Mouse (Mus musculus) forebrain, embryonic 10.5 days (tissue): ENCODE data around the gene Mansc1. TPM values are rescaled to one million over a fixed set of nuclear protein-coding genes. Genes with fewer than 3 reads are reported as not detected.
"Not testable (repeated sequence)": the region's sequence is repeated elsewhere in the genome, so short reads cannot be mapped to it uniquely, and the experiment has no call there.

ENCODE experiments used
- DNase-seq: peaks from one replicate; pipeline ENCODE4 v3.0.0-alpha.2; 2017; ENCODE audit warnings: low spot score; ENCODE audit errors: extremely low spot score
- H3K27ac ChIP-seq: fragments of 300-500 bp; sonication (generic); 2 replicates; pipeline ENCODE4 v1.5.1; 2016; ENCODE audit warnings: mild to moderate bottlenecking
- H3K27me3 ChIP-seq: fragments of 300-500 bp; sonication (generic); 2 replicates; pipeline ENCODE4 v1.6.1; 2016; ENCODE audit warnings: mild to moderate bottlenecking; ENCODE audit not compliant: poor library complexity, severe bottlenecking
- H3K36me3 ChIP-seq: fragments of 300-500 bp; sonication (generic); replicated peaks from 2 replicates; pipeline ENCODE4 v1.6.1; 2016; ENCODE audit warnings: mild to moderate bottlenecking, moderate library complexity
- H3K4me1 ChIP-seq: fragments of 300-500 bp; sonication (generic); 2 replicates; pipeline ENCODE4 v1.6.1; 2016
- H3K4me3 ChIP-seq: fragments of 300-500 bp; sonication (generic); 2 replicates; pipeline ENCODE4 v1.5.1; 2016; ENCODE audit warnings: mild to moderate bottlenecking, moderate library complexity
- H3K9me3 ChIP-seq: fragments of 300-500 bp; sonication (generic); 2 replicates; pipeline ENCODE4 v1.6.1; 2016; ENCODE audit warnings: mild to moderate bottlenecking, moderate library complexity
- WGBS: fragments of 180-500 bp; shearing (Covaris S2); methylation state at CpG from one replicate; pipeline ENCODE4 v1.1.7; 2016; 5-methylcytosine and 5-hydroxymethylcytosine counted together
- polyA plus RNA-seq: library from polyadenylated mRNA; unstranded; fragments of >200 nt; fragmentation: Nextera tagmentation; extraction: Ambion mirVana; gene quantifications from 2 replicates; pipeline ENCODE4 v1.2.1, GENCODE M21; 2016

Mansc1 gene
- 0.55 and 0.63 TPM in 2 replicates for polyA plus RNA-seq

DNA sequence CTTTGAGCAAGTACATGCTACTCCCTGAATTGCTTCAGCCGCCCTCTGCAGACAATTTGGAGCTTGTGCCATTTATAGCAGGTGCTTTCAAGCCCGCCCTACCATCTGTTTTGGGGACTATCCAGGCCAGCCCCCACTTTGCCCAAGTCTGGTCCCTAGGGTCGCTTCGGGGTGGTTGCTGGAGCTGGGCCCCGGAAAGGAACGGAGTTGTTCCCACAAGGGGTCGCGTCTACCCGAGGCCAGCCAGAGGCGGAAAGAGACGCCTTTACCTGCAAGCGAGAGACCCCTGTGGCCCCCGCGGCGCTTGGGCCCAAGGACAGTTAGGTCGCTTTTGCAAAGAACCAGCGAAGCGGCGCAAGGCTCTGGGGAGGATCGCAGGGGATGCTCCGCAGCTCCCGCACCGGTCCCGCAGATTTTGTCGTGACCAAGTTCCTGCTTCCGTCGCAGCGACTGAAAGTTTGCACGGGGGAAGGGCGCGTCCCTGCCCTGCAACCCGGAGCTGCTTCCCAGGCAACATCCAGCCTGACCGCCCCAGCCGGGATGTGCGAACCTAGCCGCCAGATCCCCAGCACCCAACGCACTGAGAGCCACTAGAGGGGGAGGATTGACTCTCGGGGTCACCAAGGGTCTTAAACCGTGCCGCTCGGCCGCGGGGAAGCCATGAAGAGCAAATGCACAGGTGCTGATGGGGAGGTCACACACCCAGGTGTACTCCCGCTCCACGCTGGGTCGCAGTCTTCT is at the start of gene Mansc1:
TSS of gene Mansc1 (minus strand) at position 542 of the 741 bp plus-strand sequence.
- H3K36me3 ChIP-seq: no peaks in the 10 kb centered on the region
- H3K27me3 ChIP-seq: peaks cover 37% of the 10 kb centered on the region
- peak within 1 kb of the TSS; percentile 75 for H3K27ac ChIP-seq
- no peaks in the 10 kb centered on the region for H3K9me3 ChIP-seq
- H3K4me3 ChIP-seq: peak within 1 kb of the TSS; percentile 58
- 1% methylated on average over 46 of the region's 46 CpGs for WGBS
- peaks cover 11% of the 10 kb centered on the region for H3K4me1 ChIP-seq
- DNase-seq: peak; percentile 40

GRCm38 (mm10) chr6:134679330-134679729 is 47.0 kb upstream of the Mansc1 start:
- H3K36me3 ChIP-seq, H3K9me3 ChIP-seq, H3K4me1 ChIP-seq, DNase-seq, H3K27ac ChIP-seq, H3K4me3 ChIP-seq, H3K27me3 ChIP-seq: not testable (repeated sequence)
- WGBS: 88% methylated on average over 4 of the region's 4 CpGs

DNA sequence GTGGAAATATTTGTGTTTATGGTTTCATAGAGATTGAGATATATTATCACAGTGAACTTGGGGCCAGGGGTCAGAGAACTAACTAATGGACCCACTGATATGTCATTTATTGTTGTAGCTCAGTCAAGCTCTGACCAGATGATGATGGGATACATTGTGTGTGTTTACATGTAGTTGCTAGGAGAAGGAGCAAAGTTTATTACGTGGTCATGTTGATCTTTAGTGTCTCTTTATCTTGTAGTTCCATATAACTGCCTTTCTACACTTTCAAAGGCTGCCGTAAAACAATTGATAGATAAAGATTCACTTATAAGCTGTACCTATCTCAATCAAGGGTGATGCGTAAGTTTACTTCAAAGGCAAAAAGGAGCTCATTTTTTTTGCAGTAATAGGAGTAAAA is 45.7 kb upstream of the Mansc1 start:
- no peak overlapping the region for H3K4me3 ChIP-seq
- H3K4me1 ChIP-seq: peaks cover 5% of the 10 kb centered on the region; the same call in 1 of the 2 replicates
- 89% methylated on average over 3 of the region's 3 CpGs for WGBS
- DNase-seq: no peak
- H3K9me3 ChIP-seq: no peaks in the 10 kb centered on the region
- H3K27me3 ChIP-seq: no peaks in the 10 kb centered on the region
- H3K36me3 ChIP-seq: no peaks in the 10 kb centered on the region
- no peak overlapping the region for H3K27ac ChIP-seq

- Histone ChIP-seq H3K4me3 (no peak overlapping the region), H3K36me3 (no peaks in the 10 kb centered on the region), H3K9me3 (no peaks in the 10 kb centered on the region), H3K4me1 (peaks cover 5% of the 10 kb centered on the region; the same call in 1 of the 2 replicates), H3K27me3 (no peaks in the 10 kb centered on the region), H3K27ac (no peak overlapping the region)
- no peak for DNase-seq
- 84% methylated on average over 4 of the region's 4 CpGs for WGBS
Measured at GRCm38 (mm10) chr6:134677504-134677903, 45.2 kb upstream of the Mansc1 start.

GRCm38 (mm10) chr6:134673712-134674111 is 41.4 kb upstream of the Mansc1 start:
- H3K36me3 ChIP-seq, DNase-seq, H3K4me3 ChIP-seq, H3K27me3 ChIP-seq, H3K27ac ChIP-seq, H3K4me1 ChIP-seq, H3K9me3 ChIP-seq: not testable (repeated sequence)
- 89% methylated on average over 8 of the region's 8 CpGs for WGBS

- Histone ChIP-seq H3K36me3 (no peaks in the 10 kb centered on the region), H3K27ac (no peak overlapping the region), H3K4me1 (peaks cover under 1% of the 10 kb centered on the region; the same call in 1 of the 2 replicates), H3K9me3 (no peaks in the 10 kb centered on the region), H3K27me3 (no peaks in the 10 kb centered on the region), H3K4me3 (no peak overlapping the region)
- no peak for DNase-seq
- WGBS: 76% methylated on average over 4 of the region's 4 CpGs
Measured at GRCm38 (mm10) chr6:134670881-134671411, 38.7 kb upstream of the Mansc1 start.

GRCm38 (mm10) chr6:134669179-134669865 is 37.0 kb upstream of the Mansc1 start:
- WGBS: 85% methylated on average over 6 of the region's 6 CpGs
- no peaks in the 10 kb centered on the region for H3K27me3 ChIP-seq
- H3K4me3 ChIP-seq: no peak overlapping the region
- no peaks in the 10 kb centered on the region for H3K36me3 ChIP-seq
- H3K4me1 ChIP-seq: no peaks in the 10 kb centered on the region
- H3K9me3 ChIP-seq: no peaks in the 10 kb centered on the region
- no peak overlapping the region for H3K27ac ChIP-seq
- DNase-seq: no peak

- H3K9me3 ChIP-seq: no peaks in the 10 kb centered on the region
- H3K27me3 ChIP-seq: no peaks in the 10 kb centered on the region
- no peaks in the 10 kb centered on the region for H3K36me3 ChIP-seq
- DNase-seq: no peak
- WGBS: 91% methylated on average over 2 of the region's 2 CpGs
- no peak overlapping the region for H3K27ac ChIP-seq
- no peak overlapping the region for H3K4me3 ChIP-seq
- no peaks in the 10 kb centered on the region for H3K4me1 ChIP-seq
Measured at GRCm38 (mm10) chr6:134668519-134668918, 36.2 kb upstream of the Mansc1 start.

DNA sequence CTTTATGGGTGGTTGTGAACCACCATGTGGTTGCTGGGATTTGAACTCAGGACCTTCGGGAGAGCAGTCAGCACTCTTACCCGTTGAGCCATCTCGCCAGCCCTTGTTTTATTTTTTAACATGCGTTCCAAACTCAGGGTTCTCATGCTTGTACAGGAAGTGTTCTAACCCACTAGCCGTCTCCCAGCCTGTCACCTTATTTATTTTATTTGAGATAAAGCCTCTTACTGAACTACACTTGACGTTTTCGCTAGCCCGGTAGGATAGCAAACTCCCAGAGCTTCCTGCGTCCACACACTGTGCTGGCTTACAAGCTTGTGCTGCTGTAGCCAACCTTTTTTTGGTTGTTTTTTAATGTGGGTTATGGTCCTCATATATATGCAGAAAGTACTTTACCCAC is 33.5 kb upstream of the Mansc1 start:
- 91% methylated on average over 9 of the region's 9 CpGs for WGBS
- Histone ChIP-seq H3K4me1 (no peaks in the 10 kb centered on the region), H3K9me3 (no peaks in the 10 kb centered on the region), H3K27ac (no peak overlapping the region), H3K4me3 (no peak overlapping the region), H3K27me3 (no peaks in the 10 kb centered on the region), H3K36me3 (no peaks in the 10 kb centered on the region)
- DNase-seq: no peak

DNA sequence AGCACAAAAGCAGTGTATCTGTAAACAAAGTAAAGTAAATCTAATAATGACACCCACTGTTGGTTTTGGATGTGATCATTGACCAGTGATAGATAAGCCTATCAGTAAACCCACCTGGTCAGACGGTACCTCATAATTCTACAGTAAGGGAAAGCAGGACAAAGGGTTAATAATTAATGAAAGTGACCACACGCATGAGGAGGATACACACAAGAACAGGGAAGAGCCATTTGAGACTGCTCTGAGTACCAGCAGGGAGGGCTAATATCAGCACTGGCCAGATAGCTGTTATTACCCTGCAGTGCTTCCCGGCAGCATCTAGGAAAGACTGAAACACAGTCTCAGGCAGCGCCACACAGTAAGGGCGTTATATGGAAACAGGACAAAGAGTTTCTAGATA is 32.3 kb upstream of the Mansc1 start:
- H3K9me3 ChIP-seq: no peaks in the 10 kb centered on the region
- no peak overlapping the region for H3K27ac ChIP-seq
- H3K27me3 ChIP-seq: no peaks in the 10 kb centered on the region
- 81% methylated on average over 5 of the region's 5 CpGs for WGBS
- DNase-seq: no peak
- H3K4me3 ChIP-seq: no peak overlapping the region
- H3K36me3 ChIP-seq: no peaks in the 10 kb centered on the region
- H3K4me1 ChIP-seq: no peaks in the 10 kb centered on the region

GRCm38 (mm10) chr6:134660714-134661406 is 28.6 kb upstream of the Mansc1 start:
- H3K9me3 ChIP-seq: no peaks in the 10 kb centered on the region
- no peaks in the 10 kb centered on the region for H3K36me3 ChIP-seq
- DNase-seq: no peak
- H3K4me3 ChIP-seq: no peak overlapping the region
- WGBS: 82% methylated on average over 8 of the region's 8 CpGs
- H3K27ac ChIP-seq: no peak overlapping the region
- no peaks in the 10 kb centered on the region for H3K4me1 ChIP-seq
- no peaks in the 10 kb centered on the region for H3K27me3 ChIP-seq

- H3K4me3 ChIP-seq: no peak overlapping the region
- WGBS: 26% methylated on average over 9 of the region's 9 CpGs
- no peak overlapping the region for H3K27ac ChIP-seq
- no peaks in the 10 kb centered on the region for H3K36me3 ChIP-seq
- H3K27me3 ChIP-seq: no peaks in the 10 kb centered on the region
- no peaks in the 10 kb centered on the region for H3K9me3 ChIP-seq
- DNase-seq: peak; percentile 39
- H3K4me1 ChIP-seq: 0 out of 2 replicates have a peak, but pooled peaks cover 1% of the 10 kb centered on the region
Measured at GRCm38 (mm10) chr6:134659108-134659958, 27.0 kb upstream of the Mansc1 start.
